8 mouse cellular contexts compared by ENCODE assay signal in the genomic region with DNA sequence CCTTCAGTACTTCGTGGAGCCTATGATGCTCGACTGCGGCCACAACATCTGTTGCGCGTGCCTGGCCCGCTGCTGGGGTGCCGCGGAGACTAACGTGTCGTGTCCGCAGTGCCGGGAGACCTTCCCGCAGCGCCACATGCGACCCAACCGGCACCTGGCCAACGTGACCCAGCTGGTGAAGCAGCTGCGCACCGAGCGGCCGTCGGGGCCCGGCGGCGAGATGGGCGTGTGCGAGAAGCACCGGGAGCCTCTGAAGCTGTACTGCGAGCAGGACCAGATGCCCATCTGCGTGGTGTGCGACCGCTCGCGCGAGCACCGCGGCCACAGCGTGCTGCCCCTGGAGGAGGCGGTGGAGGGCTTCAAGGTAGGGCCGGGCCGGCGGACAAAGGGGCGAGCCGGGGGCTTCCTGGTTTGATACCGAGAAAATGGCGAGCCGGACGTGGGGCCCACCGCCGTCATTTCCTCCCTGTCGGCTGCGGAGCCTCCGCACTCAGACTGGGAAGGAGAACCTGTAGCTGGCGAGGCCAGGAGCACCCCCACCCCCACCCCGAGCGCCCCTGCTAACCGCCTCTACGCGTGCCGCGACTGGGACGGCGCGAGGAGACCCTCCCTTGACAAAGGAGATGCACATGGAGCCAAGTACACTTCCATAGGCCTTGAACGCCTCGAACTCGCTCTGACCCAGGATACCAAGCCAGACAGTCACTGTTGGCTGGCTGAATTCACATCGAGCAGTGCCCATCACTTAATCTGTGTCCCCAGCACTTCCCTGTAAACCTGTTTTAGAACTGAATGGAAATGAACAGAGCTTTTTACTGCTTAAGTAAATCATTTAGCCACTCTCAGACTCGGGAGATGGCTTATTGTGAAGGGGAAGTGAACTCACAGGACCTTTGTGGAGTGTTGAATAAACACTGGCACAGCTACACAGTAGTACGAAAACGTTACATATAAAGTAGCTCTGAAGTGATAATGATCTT. TPM values are rescaled to one million over a fixed set of nuclear protein-coding genes. Genes with fewer than 3 reads are reported as not detected.
DNase-seq lines count a peak whose midpoint lies in the region; ATAC-seq and TF ChIP-seq lines count a peak whose summit lies in the region.

No protein-coding gene starts in this region.

- TF ChIP-seq CTCF in G1E (IDR thresholded peaks at IDR 0.05; ENCODE audit: low read depth, low read length): no peak

- no peaks in the 10 kb centered on the region for H3K27me3 ChIP-seq in G1E (ENCODE audit: insufficient read depth, low read length)
- no peaks in the 10 kb centered on the region for H3K27me3 ChIP-seq in liver, embryonic 15.5 days

- H3K27ac ChIP-seq in liver, embryonic 15.5 days (replicated peaks): peak overlapping the region; percentile 96

- ATAC-seq in G1E (ENCODE audit: extremely low read depth, insufficient number of reproducible peaks, low FRiP score, poor library complexity, severe bottlenecking): no peak
- peak; percentile 59 for ATAC-seq in liver, embryonic 15.5 days (ENCODE audit: insufficient read depth)

- DNase-seq in 3134 (ENCODE audit: extremely low read depth, insufficient read length, low spot score): peak; percentile 75
- peak; percentile 59 for DNase-seq in G1E (ENCODE audit: low spot score)
- DNase-seq in cerebellum, adult 9-11 months: peak; percentile 74
- DNase-seq in gastrocnemius, adult 18-20 months (ENCODE audit: low spot score): peak; percentile 48
- DNase-seq in induced T-regulatory cell, adult 2 months (ENCODE audit: low read depth): peak; percentile 86
- DNase-seq in natural killer cell, adult 2 months (ENCODE audit: low spot score in 2 of 2): peak; percentile 65 to 71
- DNase-seq in testis, postnatal 14 days (ENCODE audit: low spot score): peak; percentile 77

- H3K4me2 ChIP-seq in liver, embryonic 15.5 days: peak overlapping the region; percentile 93

- H3K4me3 ChIP-seq in G1E (ENCODE audit: low read depth, low read length): peak overlapping the region; percentile 100
- peak overlapping the region; percentile 96 for H3K4me3 ChIP-seq in liver, embryonic 15.5 days (replicated peaks)

- H3K9me3 ChIP-seq in G1E (replicated peaks): no peaks in the 10 kb centered on the region
- no peaks in the 10 kb centered on the region for H3K9me3 ChIP-seq in liver, embryonic 15.5 days (replicated peaks)

- under 1% methylated on average over 71 of the region's 71 CpGs for WGBS in liver, embryonic 15.5 days (ENCODE audit: insufficient replicate concordance)

- H3K9ac ChIP-seq in liver, embryonic 15.5 days: peak overlapping the region; percentile 94

- H3K36me3 ChIP-seq in G1E (replicated peaks): peaks cover 50% of the 10 kb centered on the region
- peaks cover 42% of the 10 kb centered on the region for H3K36me3 ChIP-seq in liver, embryonic 15.5 days (replicated peaks)

- peaks cover 62% of the 10 kb centered on the region for H3K4me1 ChIP-seq in G1E (ENCODE audit: insufficient read depth, low read depth, low read length)
- peaks cover 49% of the 10 kb centered on the region for H3K4me1 ChIP-seq in liver, embryonic 15.5 days (replicated peaks)

RNA-seq across cellular contexts. Expression of a gene that starts 1.6 kb away (rescaled TPM):
- total RNA-seq in G1E (2014; fragmentation: Nextera tagmentation) (91.5 and 93.2 TPM in 2 replicates), G1E (2017) (173 and 196 TPM in 2 replicates)
- 139 and 188 TPM in 2 replicates for polyA plus RNA-seq in G1E (2012)
- 10 to 100 TPM; 21.0 to 22.0 TPM for total RNA-seq in gastrocnemius, adult 18-20 months (2021)
- 59.3 and 65.7 TPM in 2 replicates for polyA plus RNA-seq in liver, embryonic 15.5 days (2015; fragmentation: Nextera tagmentation; extraction: Ambion mirVana)

RNA-seq across cellular contexts. Expression of a gene that starts 35.2 kb away (rescaled TPM):
- total RNA-seq in G1E (2014; fragmentation: Nextera tagmentation) (not detected in 2 replicates), G1E (2017) (0.11 TPM in 1 of 2 replicates, not detected in the other)
- polyA plus RNA-seq in G1E (2012): not detected in 2 replicates
- total RNA-seq in gastrocnemius, adult 18-20 months (2021): not detected
- not detected in 2 replicates for polyA plus RNA-seq in liver, embryonic 15.5 days (2015; fragmentation: Nextera tagmentation; extraction: Ambion mirVana)

RNA-seq across cellular contexts. Expression of a gene that starts 51.4 kb away (rescaled TPM):
- not detected in 2 replicates for total RNA-seq in G1E (2014; fragmentation: Nextera tagmentation)
- 0.11 TPM in 1 of 2 replicates, not detected in the other for total RNA-seq in G1E (2017)
- polyA plus RNA-seq in G1E (2012): not detected in 2 replicates
- not detected for total RNA-seq in gastrocnemius, adult 18-20 months (2021)
- polyA plus RNA-seq in liver, embryonic 15.5 days (2015; fragmentation: Nextera tagmentation; extraction: Ambion mirVana): not detected in 2 replicates

Comparison
In these comparisons a context has a peak if more than half of its experiments do, and no peak if none do; other contexts are left out.
1. RNA of a gene that starts 1.6 kb away (total RNA-seq): 91.5 to 196 TPM in G1E; 21.0 to 22.0 TPM in gastrocnemius, adult 18-20 months; every median in the first group is over 4 times any median in the second.
2. Peak in every context shown above with its lines, with median percentiles within 50 percentile points of each other: DNase-seq.